Mouse (Mus musculus) Muller cell, postnatal 12 days (primary cell): Measurements from ENCODE around the gene Sec14l1.

ENCODE experiments used
- DNase-seq: peaks from one replicate; pipeline ENCODE4 v3.0.0-alpha.2; 2015; ENCODE audit errors: inconsistent ontology term

The Sec14l1 gene

DNA sequence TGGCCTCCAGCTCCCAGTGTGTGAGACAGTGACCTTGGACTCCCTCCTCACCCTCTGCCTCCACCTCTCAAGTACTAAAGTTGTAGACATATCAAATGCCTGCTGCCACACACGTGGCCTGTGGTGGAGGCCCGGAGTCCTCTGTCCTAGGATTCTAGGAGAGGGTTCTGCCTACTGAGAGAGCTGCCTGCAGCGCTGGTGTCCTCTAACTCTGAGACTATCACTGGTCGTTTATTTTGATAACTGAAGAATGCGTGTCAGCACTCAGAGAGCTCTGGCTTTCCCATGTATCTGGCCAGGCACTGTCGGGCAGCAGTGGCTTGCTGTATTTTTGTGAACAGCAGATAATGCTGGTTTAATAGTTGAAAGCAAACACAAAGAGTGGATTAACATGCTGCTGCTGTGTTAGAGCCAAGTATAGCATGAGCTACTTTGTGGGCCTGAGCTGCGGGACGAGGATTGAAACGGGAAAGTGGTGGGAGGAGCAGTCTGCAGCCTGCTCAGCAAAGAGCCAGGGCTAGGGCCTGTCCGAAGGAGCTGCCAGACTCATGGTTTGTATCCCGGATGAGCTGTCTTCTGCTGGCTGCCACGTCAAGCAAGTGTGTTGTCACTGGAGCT, 13.1 kb downstream of the Sec14l1 start:
- no peak for DNase-seq

DNA sequence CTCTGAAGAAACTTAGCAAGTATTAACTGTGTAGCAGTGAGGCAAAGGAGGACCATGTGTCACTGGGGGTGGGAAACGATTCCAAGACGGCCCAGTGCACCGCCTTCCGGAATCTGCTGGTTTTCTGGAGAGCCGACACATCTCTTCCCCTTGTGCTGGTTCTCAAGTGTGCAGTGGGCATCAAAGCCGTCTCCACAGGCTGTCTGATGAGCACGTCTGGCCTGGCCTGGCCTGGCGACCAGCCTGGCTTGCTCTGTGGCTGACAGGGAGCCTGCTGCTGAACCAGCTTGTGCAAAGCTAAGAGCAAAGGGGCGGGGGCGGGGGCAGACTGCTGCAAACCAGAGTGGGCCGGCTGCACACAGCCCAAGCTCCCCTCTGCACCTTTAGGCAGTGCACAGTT, 14.5 kb downstream of the Sec14l1 start:
- peak; percentile 68 for DNase-seq

GRCm38 (mm10) chr11:117130068-117130467, 15.1 kb downstream of the Sec14l1 start:
- no peak for DNase-seq

GRCm38 (mm10) chr11:117130888-117131287, 15.9 kb downstream of the Sec14l1 start:
- no peak for DNase-seq

GRCm38 (mm10) chr11:117131450-117131849, 16.5 kb downstream of the Sec14l1 start:
- no peak for DNase-seq

DNA sequence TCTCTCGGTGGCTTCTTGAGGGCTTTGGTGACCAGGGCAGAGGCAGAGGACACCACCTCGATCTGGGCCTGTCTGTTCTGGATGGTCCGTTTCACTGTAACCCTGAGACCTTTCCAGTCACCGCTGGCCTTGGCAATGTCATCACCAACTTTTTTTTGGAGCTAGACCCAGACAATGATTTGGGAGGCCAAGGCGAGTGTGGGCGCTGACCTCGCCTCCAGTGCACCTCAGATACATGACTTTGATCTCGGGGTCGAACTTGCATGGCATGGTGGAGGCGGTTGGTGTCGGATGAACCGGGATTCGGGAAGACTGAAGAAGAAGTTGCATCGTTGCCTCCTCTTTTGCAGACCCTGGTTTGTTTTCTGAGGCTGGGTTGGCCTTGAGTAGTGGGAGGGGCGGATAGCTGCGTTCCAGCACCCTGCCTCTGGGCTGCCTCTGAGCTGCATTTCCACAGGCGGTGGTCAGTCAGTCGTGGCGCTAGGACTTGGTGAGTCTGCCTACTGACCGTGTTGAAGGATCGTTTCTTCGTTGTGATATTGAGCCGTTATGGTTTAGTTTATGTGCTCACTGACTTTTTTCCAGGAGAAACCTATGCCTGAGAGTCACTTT, 19.9 kb downstream of the Sec14l1 start:
- no peak for DNase-seq

DNA sequence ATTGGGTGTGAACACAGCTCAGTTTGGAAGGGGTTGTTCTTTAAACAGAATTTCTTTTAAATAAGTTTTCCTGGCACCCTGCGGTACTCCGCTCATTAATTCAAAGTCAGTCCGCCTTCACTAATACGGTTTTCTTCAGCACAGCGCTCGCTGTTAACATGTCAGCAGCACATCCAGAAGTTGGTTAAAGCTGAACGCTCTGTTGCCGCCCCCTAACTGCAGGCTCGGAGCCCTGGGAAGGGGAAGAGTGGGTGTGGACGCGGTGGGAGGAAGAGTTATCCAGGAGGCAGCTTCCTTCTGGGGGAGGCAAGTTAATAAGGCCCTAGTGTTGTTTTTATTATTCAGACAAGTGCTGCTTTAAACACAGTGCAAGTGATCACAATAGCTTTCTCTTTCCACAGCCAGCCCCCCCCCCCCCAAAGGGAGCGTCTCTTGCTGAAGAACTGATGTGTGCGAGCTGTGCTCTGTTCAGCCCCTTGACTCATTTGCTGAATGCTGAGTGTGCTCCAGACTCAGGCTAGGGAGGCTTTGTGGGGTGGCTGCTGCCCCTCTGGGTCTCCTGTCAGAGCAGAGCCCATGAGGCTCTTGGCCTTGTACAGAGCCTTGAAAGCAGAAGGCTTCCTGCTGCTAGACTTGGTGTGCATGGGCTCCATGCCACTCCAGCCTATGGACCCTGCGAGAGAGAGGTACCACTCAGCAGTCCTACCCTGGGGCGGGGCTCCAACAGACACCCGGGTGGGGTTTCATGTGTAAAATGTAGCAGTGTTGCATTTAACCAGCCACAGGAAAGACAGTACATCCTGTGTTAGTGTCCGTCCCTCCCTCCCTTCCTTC, 20.7 kb downstream of the Sec14l1 start:
- DNase-seq: peak; percentile 69

GRCm38 (mm10) chr11:117136880-117137279, 21.9 kb downstream of the Sec14l1 start:
- no peak for DNase-seq

- no peak for DNase-seq
Measured at GRCm38 (mm10) chr11:117138213-117138761, 23.3 kb downstream of the Sec14l1 start.

- no peak for DNase-seq
Measured at GRCm38 (mm10) chr11:117138795-117139463, 24.0 kb downstream of the Sec14l1 start.

GRCm38 (mm10) chr11:117141376-117142001, 26.5 kb downstream of the Sec14l1 start:
- DNase-seq: no peak

GRCm38 (mm10) chr11:117142507-117142906, 27.5 kb downstream of the Sec14l1 start:
- no peak for DNase-seq

DNA sequence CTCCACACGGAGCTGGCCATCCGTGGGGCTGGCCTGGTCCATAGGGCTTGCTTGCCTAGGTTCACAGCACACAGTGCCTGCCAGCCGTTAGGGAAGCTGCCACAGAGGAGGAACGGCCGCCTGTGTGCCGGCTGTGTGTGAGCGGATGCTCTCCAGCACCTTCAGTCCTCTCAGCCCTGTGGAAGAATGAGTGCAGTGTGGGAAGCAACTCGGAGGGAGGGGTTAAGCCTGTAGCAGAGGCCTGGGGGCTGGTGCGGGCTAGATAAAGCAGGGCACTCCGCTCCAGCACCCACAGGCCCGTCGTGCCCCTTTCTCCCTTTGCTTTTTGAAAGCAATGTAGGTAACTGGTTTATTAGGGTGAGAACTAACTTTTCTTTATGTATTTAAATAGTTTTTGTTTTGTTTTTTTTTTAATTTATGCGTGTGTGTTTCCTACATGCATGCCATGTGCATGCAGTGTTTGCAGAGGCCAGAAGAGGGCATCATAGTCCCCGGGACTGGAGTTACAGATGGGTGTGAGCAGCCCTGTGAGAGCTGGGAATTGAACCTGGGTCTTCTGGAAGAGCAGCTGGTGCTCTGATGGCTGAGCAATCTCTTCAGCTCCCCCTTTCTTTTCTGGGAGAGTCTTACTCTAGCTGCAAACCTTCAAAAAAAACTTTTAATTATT, 30.6 kb downstream of the Sec14l1 start:
- DNase-seq: no peak

DNA sequence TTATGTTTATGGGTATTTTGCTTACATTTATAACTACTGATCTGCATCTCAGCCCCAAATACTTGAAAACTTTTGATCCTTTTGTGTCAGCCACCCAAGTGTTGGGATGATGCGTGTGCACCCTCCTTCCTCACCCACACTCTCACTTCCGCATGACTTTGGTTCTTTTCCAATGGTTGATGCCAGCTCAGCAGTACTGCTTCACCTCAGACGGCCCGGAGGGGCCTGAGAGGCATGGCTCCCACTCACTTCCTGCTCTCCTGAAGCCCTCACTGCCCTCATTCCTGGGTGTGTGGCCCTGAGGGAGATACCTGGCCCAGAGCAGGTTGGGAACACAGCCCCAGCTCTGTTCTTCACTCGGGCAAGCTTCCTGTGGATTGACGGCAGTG, 31.1 kb downstream of the Sec14l1 start:
- no peak for DNase-seq

- no peak for DNase-seq
Measured at GRCm38 (mm10) chr11:117146776-117147536, 32.0 kb downstream of the Sec14l1 start.

- DNase-seq: peak; percentile 80
Measured at GRCm38 (mm10) chr11:117148893-117149685, 34.1 kb downstream of the Sec14l1 start.

- no peak for DNase-seq
Measured at GRCm38 (mm10) chr11:117150467-117150966, 35.5 kb downstream of the Sec14l1 start.

GRCm38 (mm10) chr11:117151461-117151860, 36.5 kb downstream of the Sec14l1 start:
- no peak for DNase-seq

- no peak for DNase-seq
Measured at GRCm38 (mm10) chr11:117152541-117152940, 37.6 kb downstream of the Sec14l1 start.
